Mouse (Mus musculus) heart, postnatal 0 days (tissue): ENCODE data around the gene Pilrb2. TPM values are rescaled to one million over a fixed set of nuclear protein-coding genes. Genes with fewer than 3 reads are reported as not detected.

Experiments used
- ATAC-seq: fragments of 200-750 bp; cut with Nextera tagmentation; 2 replicates; pipeline ENCODE4 v1.8.0; 2017; ENCODE audit warnings: low read depth, moderate number of reproducible peaks, moderate library complexity; ENCODE audit not compliant: insufficient read depth
- DNase-seq: peaks from one replicate; pipeline ENCODE4 v3.0.0-alpha.2; 2016; ENCODE audit warnings: low spot score
- H3K27ac ChIP-seq: fragments of 300-500 bp; sonication (generic); 2 replicates; pipeline ENCODE4 v1.5.1; 2014; ENCODE audit warnings: low read depth, mild to moderate bottlenecking
- H3K27me3 ChIP-seq: fragments of 300-500 bp; sonication (generic); 2 replicates; pipeline ENCODE4 v1.6.1; 2014; ENCODE audit warnings: low read length, mixed read lengths; ENCODE audit not compliant: control insufficient read depth, insufficient read depth
- H3K36me3 ChIP-seq: fragments of 300-500 bp; sonication (generic); replicated peaks from 2 replicates; pipeline ENCODE4 v1.6.1; 2014; ENCODE audit warnings: low read length, mixed read lengths; ENCODE audit not compliant: control insufficient read depth, insufficient read depth
- H3K4me1 ChIP-seq: fragments of 300-500 bp; sonication (generic); 2 replicates; pipeline ENCODE4 v1.6.1; 2014; ENCODE audit warnings: antibody characterized with exemption; ENCODE audit not compliant: control insufficient read depth, insufficient read depth
- H3K4me2 ChIP-seq: fragments of 300-500 bp; sonication (generic); 2 replicates; pipeline ENCODE4 v1.6.1; 2014; ENCODE audit warnings: low read depth, mild to moderate bottlenecking, low read length, moderate library complexity
- H3K4me3 ChIP-seq: fragments of 300-500 bp; sonication (generic); 2 replicates; pipeline ENCODE4 v1.5.1; 2014; ENCODE audit warnings: low read depth, low read length
- H3K9ac ChIP-seq: fragments of 300-500 bp; sonication (generic); replicated peaks from 2 replicates; pipeline ENCODE4 v1.6.1; 2014; ENCODE audit warnings: low read depth, low read length, mixed read lengths
- H3K9me3 ChIP-seq: fragments of 300-500 bp; sonication (generic); replicated peaks from 2 replicates; pipeline ENCODE4 v1.6.1; 2016; ENCODE audit warnings: low read length; ENCODE audit not compliant: control insufficient read depth
- CTCF ChIP-seq: IDR thresholded peaks from 2 replicates; pipeline ENCODE4 v1.5.1; 2016; ENCODE audit warnings: antibody characterized with exemption, control low read depth, low read depth
- EP300 ChIP-seq: IDR thresholded peaks from 2 replicates; pipeline ENCODE4 v1.6.1; 2016; ENCODE audit warnings: antibody characterized with exemption, low read depth
- WGBS: fragments of 180-500 bp; shearing (Covaris S2); extraction: QIAGEN DNeasy Blood & Tissue Kit; methylation state at CpG from one replicate; pipeline ENCODE4 v1.1.7; 2014; 5-methylcytosine and 5-hydroxymethylcytosine counted together
- polyA plus RNA-seq: library from polyadenylated mRNA; unstranded; fragments of >200 nt; fragmentation: Nextera tagmentation; extraction: Ambion mirVana; gene quantifications from 2 replicates; pipeline ENCODE4 v1.2.1, GENCODE M21; 2015
- total RNA-seq: library from RNA; depleted of rRNA; stranded (reverse); fragments of >200 nt; gene quantifications from 2 replicates; pipeline ENCODE4 v1.2.3, GENCODE M21; 2014; ENCODE audit warnings: low replicate concordance

Gene Pilrb2
- total and polyA plus RNA-seq, 2 experiments from 2014 or later = 1.2 TPM; not detected in 1

GRCm38 (mm10) chr5:137828694-137829093, 42.9 kb downstream of the Pilrb2 start:
- TF ChIP-seq CTCF (no peak), EP300 (no peak)
- H3K4me2 ChIP-seq = no peak overlapping the region
- H3K4me1 ChIP-seq = no peaks in the 10 kb centered on the region
- H3K4me3 ChIP-seq = no peak overlapping the region
- H3K36me3 ChIP-seq = no peaks in the 10 kb centered on the region
- no peaks in the 10 kb centered on the region for H3K9me3 ChIP-seq
- ATAC-seq (no peak), DNase-seq (no peak)
- no peak overlapping the region for H3K9ac ChIP-seq
- H3K27ac ChIP-seq = no peak overlapping the region
- 64% methylated on average over 6 of the region's 6 CpGs for WGBS
- no peaks in the 10 kb centered on the region for H3K27me3 ChIP-seq

DNA sequence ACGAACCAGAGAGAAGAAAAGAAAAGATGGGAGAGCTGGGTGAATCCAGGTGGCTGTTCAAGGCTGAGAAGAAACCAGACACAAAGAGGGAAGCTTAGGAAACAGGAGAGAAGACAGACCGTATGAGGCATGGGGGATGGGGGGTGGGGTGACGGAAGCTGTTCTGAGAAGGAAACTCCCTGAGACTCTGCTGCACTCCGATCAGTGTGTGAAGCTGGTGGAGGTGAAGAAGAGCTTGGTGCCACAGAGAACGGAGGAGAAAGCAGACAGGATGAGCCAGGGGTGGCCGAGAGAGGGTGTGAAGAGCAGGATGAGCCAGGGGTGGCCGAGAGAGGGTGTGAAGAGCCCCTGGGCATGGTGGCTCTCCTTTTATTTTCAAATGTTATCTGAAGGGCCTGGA, 45.2 kb downstream of the Pilrb2 start:
- no peak overlapping the region for H3K27ac ChIP-seq
- TF ChIP-seq CTCF (no peak), EP300 (no peak)
- H3K36me3 ChIP-seq = no peaks in the 10 kb centered on the region
- no peaks in the 10 kb centered on the region for H3K27me3 ChIP-seq
- 24% methylated on average over 7 of the region's 7 CpGs for WGBS
- ATAC-seq (no peak), DNase-seq (no peak)
- no peak overlapping the region for H3K9ac ChIP-seq
- no peak overlapping the region for H3K4me3 ChIP-seq
- H3K9me3 ChIP-seq = no peaks in the 10 kb centered on the region
- H3K4me2 ChIP-seq = no peak overlapping the region
- no peaks in the 10 kb centered on the region for H3K4me1 ChIP-seq

GRCm38 (mm10) chr5:137825971-137826370, 45.6 kb downstream of the Pilrb2 start:
- H3K4me3 ChIP-seq = no peak overlapping the region
- DNase-seq (no peak), ATAC-seq (no peak)
- no peak overlapping the region for H3K9ac ChIP-seq
- no peaks in the 10 kb centered on the region for H3K27me3 ChIP-seq
- no peaks in the 10 kb centered on the region for H3K36me3 ChIP-seq
- no peaks in the 10 kb centered on the region for H3K9me3 ChIP-seq
- TF ChIP-seq EP300 (no peak), CTCF (no peak)
- 62% methylated on average over 2 of the region's 2 CpGs for WGBS
- H3K4me1 ChIP-seq = no peaks in the 10 kb centered on the region
- H3K27ac ChIP-seq = no peak overlapping the region
- no peak overlapping the region for H3K4me2 ChIP-seq

- no peak overlapping the region for H3K4me3 ChIP-seq
- no peak overlapping the region for H3K4me2 ChIP-seq
- no peak overlapping the region for H3K9ac ChIP-seq
- no peak for DNase-seq
- no peak overlapping the region for H3K27ac ChIP-seq
- no peaks in the 10 kb centered on the region for H3K27me3 ChIP-seq
- no peaks in the 10 kb centered on the region for H3K4me1 ChIP-seq
- WGBS = 85% methylated on average over 3 of the region's 3 CpGs
- no peak for ATAC-seq
- no peaks in the 10 kb centered on the region for H3K36me3 ChIP-seq
- no peaks in the 10 kb centered on the region for H3K9me3 ChIP-seq
- TF ChIP-seq CTCF = no peak
These were observed 46.6 kb downstream of the Pilrb2 start for GRCm38 (mm10) chr5:137825030-137825429.

DNA sequence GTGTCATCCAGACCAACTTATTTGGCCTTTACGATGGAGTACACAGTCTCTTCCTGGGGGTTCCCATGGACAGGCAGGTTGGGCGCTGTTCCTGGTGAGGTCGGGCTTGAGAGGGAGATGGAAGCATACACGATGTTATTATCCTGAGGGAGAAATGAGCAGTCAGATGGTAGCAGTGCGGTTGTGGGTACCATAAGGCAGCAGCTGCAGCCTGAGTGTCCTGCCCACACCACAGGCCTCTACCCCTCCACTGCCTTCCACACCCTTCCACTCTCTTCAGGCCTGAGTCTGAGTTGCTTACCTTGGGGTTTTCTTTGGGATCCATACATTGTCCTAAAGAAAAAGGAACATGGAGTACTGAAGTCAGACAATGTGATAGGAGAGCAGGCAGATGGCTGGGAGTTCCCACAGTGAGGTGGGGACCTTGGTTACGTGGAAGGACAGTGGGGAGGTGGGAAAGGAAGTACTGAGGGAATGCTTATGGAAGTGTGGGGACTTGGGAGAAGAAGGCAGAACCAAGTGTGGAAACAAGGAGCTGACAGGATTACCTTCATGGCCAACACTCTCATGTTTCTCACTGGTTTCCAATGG, 48.1 kb downstream of the Pilrb2 start:
- Histone ChIP-seq H3K4me1 (no peaks in the 10 kb centered on the region), H3K27ac (no peak overlapping the region), H3K9me3 (no peaks in the 10 kb centered on the region), H3K4me2 (no peak overlapping the region), H3K36me3 (no peaks in the 10 kb centered on the region), H3K27me3 (no peaks in the 10 kb centered on the region), H3K4me3 (no peak overlapping the region), H3K9ac (no peak overlapping the region)
- DNase-seq (no peak), ATAC-seq (no peak)
- no peak for TF ChIP-seq CTCF
- TF ChIP-seq EP300 = no peak
- 88% methylated on average over 6 of the region's 6 CpGs for WGBS

GRCm38 (mm10) chr5:137822602-137823001, 49.0 kb downstream of the Pilrb2 start:
- TF ChIP-seq EP300 (no peak), CTCF (no peak)
- Histone ChIP-seq H3K4me3 (no peak overlapping the region), H3K9ac (no peak overlapping the region), H3K4me1 (no peaks in the 10 kb centered on the region), H3K27ac (no peak overlapping the region), H3K9me3 (no peaks in the 10 kb centered on the region), H3K4me2 (no peak overlapping the region), H3K27me3 (no peaks in the 10 kb centered on the region), H3K36me3 (no peaks in the 10 kb centered on the region)
- ATAC-seq (no peak), DNase-seq (no peak)
- WGBS = 80% methylated on average over 1 of the region's 1 CpGs
